Mouse (Mus musculus) thymus, adult 2 months (tissue): ENCODE measurements around the gene Usf1. TPM values are rescaled to one million over a fixed set of nuclear protein-coding genes. Genes with fewer than 3 reads are reported as not detected.

Source experiments
- DNase-seq: peaks from one replicate; pipeline ENCODE4 v3.0.0; 2021
- H3K27ac ChIP-seq: fragments of 200-500 bp; 2 replicates; pipeline ENCODE4 v1.5.1; 2012; ENCODE audit warnings: low read length, control low read depth; ENCODE audit not compliant: control insufficient read depth, insufficient read depth
- H3K27me3 ChIP-seq: fragments of 200-500 bp; 2 replicates; pipeline ENCODE4 v1.6.1; 2012; ENCODE audit warnings: mild to moderate bottlenecking, low read length, moderate library complexity, mixed read lengths; ENCODE audit not compliant: control insufficient read depth, insufficient read depth
- H3K36me3 ChIP-seq: fragments of 200-500 bp; 2 replicates; pipeline ENCODE4 v1.6.1; 2012; ENCODE audit warnings: mild to moderate bottlenecking, low read length, moderate library complexity; ENCODE audit not compliant: control insufficient read depth, insufficient read depth
- H3K4me1 ChIP-seq: fragments of 200-500 bp; replicated peaks from 2 replicates; pipeline ENCODE4 v1.6.1; 2012; ENCODE audit warnings: low read length; ENCODE audit not compliant: control insufficient read depth, insufficient read depth
- H3K4me3 ChIP-seq: fragments of 200-500 bp; 2 replicates; pipeline ENCODE4 v1.5.1; 2012; ENCODE audit warnings: mild to moderate bottlenecking, low read length, control low read depth, moderate library complexity; ENCODE audit not compliant: control insufficient read depth, insufficient read depth
- CTCF ChIP-seq: fragments of 200-500 bp; IDR thresholded peaks from 2 replicates; pipeline ENCODE4 v1.5.1; 2012; ENCODE audit warnings: mild to moderate bottlenecking, control low read depth, low read length, moderate library complexity, borderline replicate concordance; ENCODE audit not compliant: control insufficient read depth, poor library complexity, insufficient read depth; ENCODE audit errors: extremely low read depth
- POLR2A ChIP-seq: fragments of 200-500 bp; IDR thresholded peaks from 2 replicates; pipeline ENCODE4 v1.6.1; 2012; ENCODE audit warnings: mild to moderate bottlenecking, low read length, control low read depth, moderate library complexity; ENCODE audit not compliant: control insufficient read depth, poor library complexity, insufficient read depth; ENCODE audit errors: extremely low read depth
- WGBS: fragments of 180-500 bp; shearing (Covaris S2); methylation state at CpG from one replicate; pipeline ENCODE4 v1.1.7; 2018; 5-methylcytosine and 5-hydroxymethylcytosine counted together
- polyA plus RNA-seq: library from polyadenylated mRNA; depleted of rRNA; stranded (reverse); fragments of >200 nt; gene quantifications from 2 replicates; pipeline ENCODE4 v1.2.3, GENCODE M21; 2012

The Usf1 gene
- polyA plus RNA-seq, 1 experiment: 177 TPM

- no peak for DNase-seq
- Histone ChIP-seq H3K4me3 (no peak overlapping the region), H3K4me1 (no peaks in the 10 kb centered on the region), H3K36me3 (peaks cover 25% of the 10 kb centered on the region), H3K27me3 (no peaks in the 10 kb centered on the region), H3K27ac (no peak overlapping the region)
- TF ChIP-seq CTCF: no peak
- TF ChIP-seq POLR2A: no peak
- 92% methylated on average over 8 of the region's 8 CpGs for whole genome bisulfite sequencing
These were observed 11.5 kb downstream of the Usf1 start for GRCm38 (mm10) chr1:171422504-171423095.

GRCm38 (mm10) chr1:171424638-171425037, 13.5 kb downstream of the Usf1 start:
- H3K27me3 ChIP-seq: no peaks in the 10 kb centered on the region
- no peak overlapping the region for H3K4me3 ChIP-seq
- peaks cover 5% of the 10 kb centered on the region for H3K36me3 ChIP-seq
- H3K27ac ChIP-seq: no peak overlapping the region
- no peak for TF ChIP-seq CTCF
- TF ChIP-seq POLR2A: no peak
- H3K4me1 ChIP-seq: no peaks in the 10 kb centered on the region
- DNase-seq: no peak
- WGBS: 82% methylated on average over 5 of the region's 5 CpGs

GRCm38 (mm10) chr1:171425126-171425525, 14.0 kb downstream of the Usf1 start:
- TF ChIP-seq POLR2A (no peak), CTCF (no peak)
- no peak overlapping the region for H3K4me3 ChIP-seq
- H3K27me3 ChIP-seq: no peaks in the 10 kb centered on the region
- H3K4me1 ChIP-seq: no peaks in the 10 kb centered on the region
- no peak for DNase-seq
- H3K27ac ChIP-seq: no peak overlapping the region
- 89% methylated on average over 4 of the region's 4 CpGs for WGBS
- H3K36me3 ChIP-seq: no peaks in the 10 kb centered on the region; the same call in 1 of the 2 replicates

GRCm38 (mm10) chr1:171432158-171432557, 21.0 kb downstream of the Usf1 start:
- no peaks in the 10 kb centered on the region for H3K36me3 ChIP-seq
- no peak overlapping the region for H3K4me3 ChIP-seq
- DNase-seq: no peak
- 83% methylated on average over 5 of the region's 5 CpGs for WGBS
- TF ChIP-seq CTCF (no peak), POLR2A (no peak)
- 0 out of 2 replicates have a peak, but pooled peaks cover 2% of the 10 kb centered on the region for H3K27me3 ChIP-seq
- no peak overlapping the region for H3K27ac ChIP-seq
- H3K4me1 ChIP-seq: peaks cover 1% of the 10 kb centered on the region; the same call in 1 of the 2 replicates

- H3K27ac ChIP-seq: no peak overlapping the region
- no peak overlapping the region for H3K4me3 ChIP-seq
- TF ChIP-seq CTCF (no peak), POLR2A (no peak)
- no peaks in the 10 kb centered on the region for H3K36me3 ChIP-seq
- WGBS: 83% methylated on average over 7 of the region's 7 CpGs
- no peak for DNase-seq
- peaks cover 10% of the 10 kb centered on the region for H3K27me3 ChIP-seq
- peaks cover 10% of the 10 kb centered on the region for H3K4me1 ChIP-seq
These were observed 24.2 kb downstream of the Usf1 start for GRCm38 (mm10) chr1:171435288-171435814.

GRCm38 (mm10) chr1:171435974-171436373, 24.9 kb downstream of the Usf1 start:
- Histone ChIP-seq H3K27ac (no peak overlapping the region), H3K4me3 (no peak overlapping the region), H3K36me3 (no peaks in the 10 kb centered on the region), H3K27me3 (peaks cover 10% of the 10 kb centered on the region), H3K4me1 (peaks cover 10% of the 10 kb centered on the region)
- TF ChIP-seq POLR2A (no peak), CTCF (no peak)
- no peak for DNase-seq
- 75% methylated on average over 1 of the region's 1 CpGs for WGBS
